Comparison of ENCODE assay signal across 8 mouse cellular contexts in the genomic region with DNA sequence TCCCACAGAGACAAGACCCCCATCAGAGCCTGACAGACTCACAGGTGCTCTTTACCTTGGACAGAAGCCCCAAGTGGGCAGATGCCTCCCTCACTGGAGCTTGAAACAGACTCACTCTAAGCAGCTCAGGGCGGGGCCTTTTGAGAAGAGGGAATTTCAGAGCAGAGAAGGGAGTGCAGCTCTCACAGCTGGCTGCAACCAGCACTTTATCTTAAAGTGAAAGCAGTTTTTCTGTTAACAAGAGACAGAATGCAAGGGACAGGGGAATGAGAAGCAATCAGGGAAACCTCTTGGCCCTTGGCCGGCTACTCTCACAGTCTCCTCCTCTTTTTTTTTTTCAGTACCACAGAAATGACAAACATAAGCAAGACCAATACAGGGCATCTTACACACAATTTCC. TPM values are rescaled to one million over a fixed set of nuclear protein-coding genes. Genes with fewer than 3 reads are reported as not detected.
DNase-seq lines count a peak whose midpoint lies in the region; ATAC-seq and TF ChIP-seq lines count a peak whose summit lies in the region.

No protein-coding gene starts in this region.

- no peaks in the 10 kb centered on the region for H3K36me3 ChIP-seq in heart, postnatal 0 days (replicated peaks; ENCODE audit: control insufficient read depth, insufficient read depth, low read length)
- no peaks in the 10 kb centered on the region for H3K36me3 ChIP-seq in lung, postnatal 0 days (ENCODE audit: insufficient read depth, low read length)
- H3K36me3 ChIP-seq in midbrain, embryonic 11.5 days (ENCODE audit: control insufficient read depth, insufficient read depth, low read length): no peaks in the 10 kb centered on the region
- H3K36me3 ChIP-seq in forebrain, embryonic 14.5 days (ENCODE audit: control insufficient read depth, insufficient read depth, low read length): no peaks in the 10 kb centered on the region

- H3K4me2 ChIP-seq in heart, postnatal 0 days (ENCODE audit: low read depth, low read length): 0 out of 2 replicates have a peak overlapping the region, but pooled peaks have one; percentile 15
- H3K4me2 ChIP-seq in lung, postnatal 0 days (replicated peaks; ENCODE audit: low read depth, low read length): no peak overlapping the region
- H3K4me2 ChIP-seq in midbrain, embryonic 11.5 days: no peak overlapping the region
- no peak overlapping the region for H3K4me2 ChIP-seq in forebrain, embryonic 14.5 days (ENCODE audit: low read length)

- H3K4me3 ChIP-seq in heart, postnatal 0 days (ENCODE audit: low read depth, low read length): no peak overlapping the region
- no peak overlapping the region for H3K4me3 ChIP-seq in lung, postnatal 0 days (ENCODE audit: low read depth, low read length)
- H3K4me3 ChIP-seq in midbrain, embryonic 11.5 days (ENCODE audit: low read depth, low read length): no peak overlapping the region
- no peak overlapping the region for H3K4me3 ChIP-seq in forebrain, embryonic 14.5 days (ENCODE audit: low read depth, low read length)

- 0 out of 2 replicates have a peak, but pooled peaks cover 3% of the 10 kb centered on the region for H3K4me1 ChIP-seq in heart, postnatal 0 days (ENCODE audit: control insufficient read depth, insufficient read depth)
- no peaks in the 10 kb centered on the region for H3K4me1 ChIP-seq in lung, postnatal 0 days (ENCODE audit: insufficient read depth, low read depth, low read length)
- H3K4me1 ChIP-seq in midbrain, embryonic 11.5 days (ENCODE audit: control insufficient read depth, insufficient read depth, low read length): no peaks in the 10 kb centered on the region
- H3K4me1 ChIP-seq in forebrain, embryonic 14.5 days (ENCODE audit: control insufficient read depth, insufficient read depth, low read length): no peaks in the 10 kb centered on the region

- H3K27ac ChIP-seq in heart, postnatal 0 days (ENCODE audit: low read depth): no peak overlapping the region
- H3K27ac ChIP-seq in lung, postnatal 0 days (ENCODE audit: low read length): no peak overlapping the region
- no peak overlapping the region for H3K27ac ChIP-seq in midbrain, embryonic 11.5 days (ENCODE audit: low read depth, low read length)
- no peak overlapping the region for H3K27ac ChIP-seq in forebrain, embryonic 14.5 days (ENCODE audit: low read depth, low read length)

- no peak for TF ChIP-seq EP300 in heart, postnatal 0 days (IDR thresholded peaks at IDR 0.05; ENCODE audit: low read depth)
- no peak for TF ChIP-seq EP300 in lung, postnatal 0 days (IDR thresholded peaks at IDR 0.05)

- TF ChIP-seq CTCF in heart, postnatal 0 days (IDR thresholded peaks at IDR 0.05; ENCODE audit: low read depth): no peak
- TF ChIP-seq CTCF in lung, postnatal 0 days (IDR thresholded peaks at IDR 0.05): no peak

- peak; percentile 29 for DNase-seq in urinary bladder, postnatal 14 days (ENCODE audit: low spot score)
- DNase-seq in urinary bladder, postnatal 10 days (ENCODE audit: low spot score): no peak
- DNase-seq in heart, postnatal 0 days (ENCODE audit: low spot score): peak; percentile 24
- DNase-seq in lung, postnatal 0 days (ENCODE audit: low spot score): peak; percentile 60
- DNase-seq in midbrain, embryonic 11.5 days (ENCODE audit: low spot score, missing footprints): no peak
- no peak for DNase-seq in cerebellum, postnatal 25 days
- DNase-seq in forebrain, embryonic 14.5 days (ENCODE audit: low spot score): no peak
- no peak for DNase-seq in cerebellum, adult 8-10 months

- no peaks in the 10 kb centered on the region for H3K27me3 ChIP-seq in heart, postnatal 0 days (ENCODE audit: control insufficient read depth, insufficient read depth, low read length)
- H3K27me3 ChIP-seq in lung, postnatal 0 days (replicated peaks; ENCODE audit: insufficient read depth, low read length): no peaks in the 10 kb centered on the region
- no peaks in the 10 kb centered on the region for H3K27me3 ChIP-seq in midbrain, embryonic 11.5 days (ENCODE audit: control insufficient read depth, insufficient read depth, low read length)
- H3K27me3 ChIP-seq in forebrain, embryonic 14.5 days (replicated peaks; ENCODE audit: control insufficient read depth, insufficient read depth, low read length): no peaks in the 10 kb centered on the region

- no peak for ATAC-seq in heart, postnatal 0 days (ENCODE audit: insufficient read depth, low read depth)
- ATAC-seq in lung, postnatal 0 days: peak; percentile 55
- no peak for ATAC-seq in midbrain, embryonic 11.5 days (ENCODE audit: low FRiP score)
- no peak for ATAC-seq in forebrain, embryonic 14.5 days

- no peaks in the 10 kb centered on the region for H3K9me3 ChIP-seq in heart, postnatal 0 days (replicated peaks; ENCODE audit: control insufficient read depth, low read length)
- H3K9me3 ChIP-seq in lung, postnatal 0 days (ENCODE audit: low read length): no peaks in the 10 kb centered on the region
- no peaks in the 10 kb centered on the region for H3K9me3 ChIP-seq in midbrain, embryonic 11.5 days (ENCODE audit: control insufficient read depth, low read length)
- H3K9me3 ChIP-seq in forebrain, embryonic 14.5 days (replicated peaks; ENCODE audit: control insufficient read depth, low read length): no peaks in the 10 kb centered on the region

- WGBS in heart, postnatal 0 days: 2% methylated on average over 2 of the region's 2 CpGs
- WGBS in lung, postnatal 0 days: 6% methylated on average over 2 of the region's 2 CpGs
- 34% methylated on average over 2 of the region's 2 CpGs for WGBS in midbrain, embryonic 11.5 days
- WGBS in forebrain, embryonic 14.5 days: 31% methylated on average over 2 of the region's 2 CpGs

- no peak overlapping the region for H3K9ac ChIP-seq in heart, postnatal 0 days (replicated peaks; ENCODE audit: low read depth, low read length)
- no peak overlapping the region for H3K9ac ChIP-seq in lung, postnatal 0 days (replicated peaks; ENCODE audit: low read depth)
- no peak overlapping the region for H3K9ac ChIP-seq in midbrain, embryonic 11.5 days (ENCODE audit: low read length)
- no peak overlapping the region for H3K9ac ChIP-seq in forebrain, embryonic 14.5 days (ENCODE audit: low read length)

RNA-seq across cellular contexts. Expression of a gene that starts 56.2 kb away (rescaled TPM):
- total RNA-seq in heart, postnatal 0 days (2014; rRNA removed; ENCODE audit: low replicate concordance): 4.0 and 6.8 TPM in 2 replicates
- polyA plus RNA-seq in heart, postnatal 0 days (2015; fragmentation: Nextera tagmentation; extraction: Ambion mirVana): 6.4 and 7.0 TPM in 2 replicates
- polyA plus RNA-seq in lung, postnatal 0 days (2015; fragmentation: Nextera tagmentation; extraction: Ambion mirVana): 16.7 and 21.0 TPM in 2 replicates
- polyA plus RNA-seq in midbrain, embryonic 11.5 days (2014; fragmentation: Nextera tagmentation; extraction: Ambion mirVana): 44.4 and 45.9 TPM in 2 replicates
- 88.1 and 103 TPM in 2 replicates for polyA plus RNA-seq in forebrain, embryonic 14.5 days (2014; fragmentation: Nextera tagmentation; extraction: Ambion mirVana)

Comparison
In these comparisons a context has a peak if more than half of its experiments do, and no peak if none do; other contexts are left out.
1. DNase-seq: peak in urinary bladder, postnatal 14 days (single experiment), heart, postnatal 0 days (single experiment) and lung, postnatal 0 days (single experiment); none in urinary bladder, postnatal 10 days (single experiment), midbrain, embryonic 11.5 days (single experiment), cerebellum, postnatal 25 days (0 of 2), forebrain, embryonic 14.5 days (single experiment) and cerebellum, adult 8-10 months (single experiment).